Mouse (Mus musculus) E14TG2a.4 (cell line): ENCODE data around the gene Ugt1a5.
"Not testable (repeated sequence)": the region's sequence is repeated elsewhere in the genome, so short reads cannot be mapped to it uniquely, and the experiment has no call there.

ENCODE experiments used
- CTCF ChIP-seq: conservative IDR thresholded peaks from 2 replicates; pipeline ENCODE4 v1.5.1; 2014; ENCODE audit warnings: low read length
- NANOG ChIP-seq: IDR thresholded peaks from 2 replicates; pipeline ENCODE4 v1.6.1; 2014; ENCODE audit warnings: borderline replicate concordance, low read length, mixed read lengths

DNA sequence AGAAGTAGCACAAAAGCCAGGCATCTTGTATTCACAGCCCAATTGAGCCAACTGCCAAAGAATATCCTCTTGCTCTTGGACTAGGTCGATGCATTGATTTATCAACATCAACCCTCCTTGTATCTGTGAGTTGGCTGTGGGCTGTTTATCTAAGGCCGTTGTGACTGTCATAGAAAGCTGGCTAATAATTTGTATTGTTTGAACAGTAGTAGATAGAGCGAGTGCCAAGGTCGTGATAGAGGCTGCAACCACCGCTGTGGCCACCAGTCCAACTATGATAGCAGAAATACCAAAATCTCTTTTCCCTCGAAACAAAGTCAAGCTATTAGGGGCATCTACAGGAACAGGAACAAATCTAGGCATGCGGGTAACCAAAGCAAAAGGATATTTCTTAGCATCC, 6.4 kb downstream of the Ugt1a5 start:
- not testable (repeated sequence) for TF ChIP-seq CTCF, NANOG
